Mouse (Mus musculus) myocyte (in vitro differentiated cells): ENCODE data around the gene Slc25a22. TPM values are rescaled to one million over a fixed set of nuclear protein-coding genes. Genes with fewer than 3 reads are reported as not detected.

Source experiments
- H3K27me3 ChIP-seq: one replicate; pipeline ENCODE4 v1.6.1; 2011; ENCODE audit not compliant: control insufficient read depth, insufficient read depth, insufficient read length
- H3K36me3 ChIP-seq: one replicate; pipeline ENCODE4 v1.6.1; 2011; ENCODE audit not compliant: control insufficient read depth, insufficient read depth
- H3K4me2 ChIP-seq: one replicate; pipeline ENCODE4 v1.6.1; 2011; ENCODE audit warnings: low read depth, control low read depth
- H3K4me3 ChIP-seq: one replicate; pipeline ENCODE4 v1.5.1; 2011; ENCODE audit warnings: mild to moderate bottlenecking, control low read depth, moderate library complexity
- H3K79me2 ChIP-seq: one replicate; pipeline ENCODE4 v1.6.1; 2011; ENCODE audit not compliant: control insufficient read depth, insufficient read depth
- H3ac ChIP-seq: one replicate; pipeline ENCODE4 v1.6.1; 2011; ENCODE audit not compliant: control insufficient read depth, insufficient read length
- CEBPB ChIP-seq: IDR thresholded peaks from 2 replicates; pipeline ENCODE4 v1.6.1; 2011; ENCODE audit warnings: mild to moderate bottlenecking, moderate library complexity; ENCODE audit not compliant: poor library complexity, insufficient read depth, severe bottlenecking
- E2F4 ChIP-seq: IDR thresholded peaks from one replicate; pipeline ENCODE4 v1.6.1; 2011; ENCODE audit warnings: mild to moderate bottlenecking, control low read depth, moderate library complexity; ENCODE audit not compliant: insufficient read depth
- MAX ChIP-seq: IDR thresholded peaks from one replicate; pipeline ENCODE4 v1.6.1; 2011; ENCODE audit warnings: low read depth, mild to moderate bottlenecking, control low read depth
- MYOD1 ChIP-seq, 3 experiments: IDR thresholded peaks; one replicate each; pipeline ENCODE4 v1.6.1; 2011; ENCODE audit warnings: control low read depth in 2 of 3, low read depth in 2 of 3, mild to moderate bottlenecking in 2 of 3, moderate library complexity in 1 of 3; ENCODE audit not compliant: insufficient read length in 2 of 3, control insufficient read depth in 1 of 3
- MYOG ChIP-seq, 3 experiments: IDR thresholded peaks; one replicate each; pipeline ENCODE4 v1.6.1; 2011; ENCODE audit warnings: control low read depth in 2 of 3, low read depth in 2 of 3, mild to moderate bottlenecking in 2 of 3; ENCODE audit not compliant: insufficient read length in 2 of 3, control insufficient read depth in 1 of 3, insufficient read depth in 1 of 3
- POLR2A ChIP-seq: IDR thresholded peaks from one replicate; pipeline ENCODE4 v1.6.1; 2011; ENCODE audit warnings: low read depth, mild to moderate bottlenecking, control low read depth, moderate library complexity; ENCODE audit not compliant: insufficient read length
- POLR2AphosphoS2 ChIP-seq: IDR thresholded peaks from one replicate; pipeline ENCODE4 v1.6.1; 2011; ENCODE audit warnings: low read depth, control low read depth; ENCODE audit not compliant: insufficient read length
- REST ChIP-seq: IDR thresholded peaks from one replicate; pipeline ENCODE4 v1.6.1; 2011; ENCODE audit warnings: mild to moderate bottlenecking, control low read depth, moderate library complexity; ENCODE audit not compliant: insufficient read depth, insufficient read length
- SRF ChIP-seq: IDR thresholded peaks from one replicate; pipeline ENCODE4 v1.6.1; 2011; ENCODE audit warnings: low read depth; ENCODE audit not compliant: control insufficient read depth, insufficient read length
- TCF12 ChIP-seq: IDR thresholded peaks from one replicate; pipeline ENCODE4 v1.6.1; 2011; ENCODE audit warnings: mild to moderate bottlenecking, control low read depth; ENCODE audit not compliant: poor library complexity, insufficient read depth, severe bottlenecking
- TCF3 ChIP-seq: IDR thresholded peaks from one replicate; pipeline ENCODE4 v1.6.1; 2011; ENCODE audit warnings: low read depth, control low read depth; ENCODE audit not compliant: insufficient read length
- USF1 ChIP-seq: IDR thresholded peaks from one replicate; pipeline ENCODE4 v1.6.1; 2011; ENCODE audit warnings: low read depth, mild to moderate bottlenecking, control low read depth, moderate library complexity
- polyA plus RNA-seq: library from polyadenylated mRNA; unstranded; fragments of >200 nt; fragmentation: generic; extraction: Trizol; gene quantifications from one replicate; pipeline ENCODE4 v1.2.1, GENCODE M21; 2012; ENCODE audit warnings: missing spikeins

Slc25a22 gene
- polyA plus RNA-seq, 1 experiment = 8.8 TPM

DNA sequence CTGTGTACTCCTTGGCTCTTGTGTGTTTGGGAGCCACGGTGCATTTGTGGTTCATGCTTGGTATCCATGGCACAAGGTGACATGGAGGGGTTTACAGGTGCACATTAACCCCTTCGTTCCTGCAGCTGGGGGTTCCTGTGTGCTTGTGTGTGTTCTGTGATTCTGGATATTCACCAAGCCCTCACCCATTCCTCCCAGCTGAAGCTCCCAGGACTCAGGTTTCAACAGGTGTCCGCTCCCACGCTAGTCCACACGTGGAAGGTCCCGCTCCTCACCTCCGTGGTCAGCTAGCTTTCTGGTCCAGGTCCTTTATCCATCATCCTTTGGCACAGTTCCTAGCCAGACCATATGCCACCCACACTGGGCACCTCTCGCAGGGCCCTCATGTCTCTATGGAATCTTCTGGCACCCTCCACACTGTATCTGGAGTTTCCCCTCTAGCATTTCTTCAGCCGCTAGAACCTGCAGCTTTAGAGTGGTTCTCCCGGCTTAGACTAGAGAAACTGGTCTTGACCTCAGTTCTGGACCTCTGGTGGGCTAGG lies 29.0 kb upstream of the Slc25a22 start:
- Histone ChIP-seq H3K79me2 (peaks cover 25% of the 10 kb centered on the region), H3K4me2 (peak overlapping the region; percentile 96), H3K36me3 (peaks cover 10% of the 10 kb centered on the region), H3ac (peak overlapping the region; percentile 39), H3K4me3 (peak overlapping the region; percentile 84), H3K27me3 (no peaks in the 10 kb centered on the region)
- no peak for TF ChIP-seq E2F4
- TF ChIP-seq POLR2AphosphoS2 = no peak

DNA sequence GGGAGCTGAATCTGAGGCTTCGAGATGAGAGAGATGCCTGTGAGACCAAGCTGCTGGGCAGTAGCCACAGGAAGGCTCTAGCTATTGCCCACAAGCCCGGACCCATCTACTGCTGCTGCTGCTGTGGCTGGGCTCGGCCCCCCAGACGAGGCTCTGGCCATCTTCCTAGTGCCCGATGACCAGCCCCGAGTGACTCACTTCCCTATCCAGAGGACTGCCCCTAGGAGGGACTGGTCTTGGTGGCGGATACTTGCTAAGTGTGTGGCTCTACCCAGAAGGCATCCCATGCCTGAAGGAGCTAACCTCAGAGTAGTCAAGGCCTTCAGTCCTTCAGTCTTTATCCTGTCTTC lies 28.3 kb upstream of the Slc25a22 start:
- peaks cover 19% of the 10 kb centered on the region for H3K79me2 ChIP-seq
- H3ac ChIP-seq = no peak overlapping the region
- peaks cover 6% of the 10 kb centered on the region for H3K36me3 ChIP-seq
- peak overlapping the region; percentile 84 for H3K4me3 ChIP-seq
- peak overlapping the region; percentile 96 for H3K4me2 ChIP-seq
- no peaks in the 10 kb centered on the region for H3K27me3 ChIP-seq
- TF ChIP-seq POLR2A = peak; percentile 50
- no peak for TF ChIP-seq REST

DNA sequence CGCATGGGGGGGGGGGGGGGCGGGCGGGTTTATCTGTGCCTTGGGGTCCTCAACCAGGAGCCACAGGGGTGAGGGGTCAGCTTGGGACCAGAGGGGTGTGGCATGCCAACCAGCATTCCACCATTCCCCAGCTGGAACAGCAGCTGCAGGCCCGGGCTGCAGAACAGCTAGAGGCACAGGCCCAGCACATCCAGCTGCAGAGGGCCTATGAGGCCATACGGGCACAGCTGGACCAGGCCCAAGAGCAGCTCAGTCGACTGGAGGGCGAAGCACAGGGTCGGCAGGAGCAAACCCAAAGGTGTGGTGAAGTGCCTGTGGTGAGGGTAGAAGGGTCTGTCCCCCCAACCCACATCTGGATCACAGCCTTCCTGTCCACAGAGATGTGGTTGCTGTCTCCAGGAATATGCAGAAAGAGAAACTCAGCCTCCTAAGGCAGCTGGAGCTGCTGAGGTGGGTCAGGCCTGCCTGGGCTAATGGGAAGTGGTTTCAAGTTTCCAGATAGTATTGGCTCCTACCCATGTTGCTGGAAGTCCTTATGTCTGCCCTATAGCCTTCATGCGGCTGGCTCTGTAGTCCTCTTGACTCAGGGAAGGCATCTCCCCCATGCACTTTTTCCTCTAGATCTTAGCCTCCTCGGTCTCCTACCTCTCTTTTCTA lies 27.8 kb upstream of the Slc25a22 start:
- peaks cover 16% of the 10 kb centered on the region for H3K79me2 ChIP-seq
- peak overlapping the region; percentile 96 for H3K4me2 ChIP-seq
- TF ChIP-seq E2F4 (no peak), TCF3 (peak; percentile 23), REST (no peak), USF1 (no peak), MYOG (IDR thresholded peaks at IDR 0.05; ENCODE audit: control insufficient read depth in 1 of 3, insufficient read depth in 1 of 3, insufficient read length in 2 of 3, low read depth in 2 of 3) (no peak), MYOD1 (IDR thresholded peaks at IDR 0.05; ENCODE audit: control insufficient read depth in 1 of 3, insufficient read length in 2 of 3, low read depth in 2 of 3) (peak in 2 of 3 experiments; percentile 47 to 59)
- peak overlapping the region; percentile 84 for H3K4me3 ChIP-seq
- H3ac ChIP-seq = no peak overlapping the region
- no peaks in the 10 kb centered on the region for H3K27me3 ChIP-seq
- peaks cover under 1% of the 10 kb centered on the region for H3K36me3 ChIP-seq

DNA sequence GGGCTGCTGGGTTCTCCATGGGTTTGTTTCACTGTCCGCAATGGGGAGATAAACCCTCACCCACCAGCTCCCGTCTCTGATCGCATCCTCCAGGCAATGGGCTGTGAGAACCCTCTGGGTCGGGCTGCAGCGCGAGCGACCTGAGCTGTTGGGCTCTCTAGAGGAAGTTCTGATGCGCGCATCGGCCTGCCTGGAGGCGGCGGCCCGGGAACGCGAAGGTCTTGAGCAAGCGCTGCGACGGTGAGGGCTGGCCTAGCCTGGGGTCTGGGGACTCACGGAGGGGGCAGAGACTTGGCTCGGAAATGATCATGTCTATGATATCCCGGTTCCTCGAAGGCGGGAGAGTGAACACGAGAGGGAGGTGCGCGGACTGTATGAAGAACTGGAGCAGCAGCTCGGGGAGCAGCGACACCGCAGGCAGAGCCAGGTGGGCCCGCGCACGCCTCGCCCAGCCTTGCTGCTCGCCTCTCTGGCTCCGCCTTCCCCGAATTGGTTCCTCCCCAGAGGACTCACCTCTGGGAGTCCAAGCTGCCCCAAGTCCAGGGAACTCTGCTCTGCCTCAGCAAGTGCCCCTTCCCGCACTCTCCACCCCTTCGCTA lies 27.0 kb upstream of the Slc25a22 start:
- Histone ChIP-seq H3K36me3 (no peaks in the 10 kb centered on the region), H3K79me2 (peaks cover 8% of the 10 kb centered on the region), H3K4me3 (no peak overlapping the region), H3K4me2 (peak overlapping the region; percentile 44), H3K27me3 (no peaks in the 10 kb centered on the region), H3ac (no peak overlapping the region)
- TF ChIP-seq TCF3 (no peak), TCF12 (no peak), SRF (no peak), MYOD1 (IDR thresholded peaks at IDR 0.05; ENCODE audit: control insufficient read depth in 1 of 3, insufficient read length in 2 of 3, low read depth in 2 of 3) (no peak)

DNA sequence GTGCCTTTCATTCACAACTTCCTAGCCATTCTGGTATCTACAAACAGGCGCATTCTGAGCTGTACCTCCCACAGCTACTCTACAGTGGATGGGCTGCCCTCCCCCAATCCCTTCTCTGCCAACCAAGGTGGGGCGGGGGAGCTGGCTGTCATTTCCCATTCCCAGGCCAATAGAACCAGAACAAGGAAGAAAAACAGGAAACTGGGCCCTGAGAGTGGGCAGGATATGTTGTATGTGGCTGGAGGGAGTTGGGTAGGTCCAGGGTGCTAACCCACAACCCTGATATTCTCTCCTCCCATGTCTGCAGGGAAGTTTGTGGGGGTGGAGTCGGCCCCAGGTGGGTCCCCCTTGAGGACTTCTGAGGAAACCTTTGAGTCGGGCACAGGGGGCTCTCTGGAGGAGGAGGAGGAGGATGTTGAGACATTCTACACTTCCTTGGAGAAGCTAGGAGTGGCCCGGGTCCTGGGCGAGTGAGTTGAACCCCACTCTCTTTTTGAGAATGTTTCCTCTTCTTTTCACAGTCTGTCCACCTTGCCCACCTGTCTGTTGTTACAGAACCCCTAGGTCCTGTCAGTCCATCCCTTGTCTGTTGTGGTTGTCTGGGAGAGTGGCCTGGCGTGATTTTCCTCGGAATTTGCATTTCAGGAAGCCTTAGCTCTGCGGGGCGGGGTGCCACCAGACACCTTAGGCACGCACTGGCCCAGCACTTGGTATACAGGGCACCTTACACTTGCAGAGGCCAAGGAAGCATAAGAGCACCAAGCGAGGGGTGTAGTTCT lies 26.3 kb upstream of the Slc25a22 start:
- no peaks in the 10 kb centered on the region for H3K36me3 ChIP-seq
- H3ac ChIP-seq = no peak overlapping the region
- H3K79me2 ChIP-seq = peaks cover 2% of the 10 kb centered on the region
- H3K27me3 ChIP-seq = no peaks in the 10 kb centered on the region
- H3K4me3 ChIP-seq = no peak overlapping the region
- H3K4me2 ChIP-seq = no peak overlapping the region
- TF ChIP-seq POLR2AphosphoS2 (no peak), MAX (no peak), POLR2A (no peak), MYOG (IDR thresholded peaks at IDR 0.05; ENCODE audit: control insufficient read depth in 1 of 3, insufficient read depth in 1 of 3, insufficient read length in 2 of 3, low read depth in 2 of 3) (no peak), CEBPB (no peak), SRF (no peak), TCF12 (no peak), REST (no peak), E2F4 (no peak), TCF3 (no peak), MYOD1 (IDR thresholded peaks at IDR 0.05; ENCODE audit: control insufficient read depth in 1 of 3, insufficient read length in 2 of 3, low read depth in 2 of 3) (no peak)
